Mouse (Mus musculus): Measurements from ENCODE around the gene Napsa. TPM values are rescaled to one million over a fixed set of nuclear protein-coding genes. Genes with fewer than 3 reads are reported as not detected.

The Napsa gene
- total RNA-seq (2014; rRNA removed) (not detected in 2 replicates), polyA plus RNA-seq (2015; fragmentation: Nextera tagmentation; extraction: Ambion mirVana) (0.79 and 0.82 TPM in 2 replicates)

DNA sequence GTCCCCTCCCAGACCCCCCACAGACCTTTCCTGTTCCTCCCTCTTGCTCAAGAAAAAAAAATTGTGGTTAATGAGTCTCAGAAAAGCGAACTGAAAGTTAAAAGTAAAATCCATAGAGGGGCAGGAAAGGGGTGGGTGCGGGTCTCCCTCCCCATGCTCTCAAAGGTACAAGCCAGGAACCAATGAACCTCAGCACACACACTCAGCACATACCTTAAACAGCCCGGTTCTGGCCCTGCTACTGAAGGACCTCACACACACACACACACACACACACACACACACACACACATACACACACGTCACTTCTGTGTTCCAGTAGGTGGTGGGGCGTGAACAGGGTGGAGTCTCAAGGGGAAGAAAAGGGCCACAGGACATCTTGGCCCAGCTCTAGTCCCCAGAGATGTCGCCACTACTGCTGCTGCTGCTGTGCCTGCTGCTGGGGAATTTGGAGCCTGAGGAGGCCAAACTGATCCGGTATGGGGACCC is at the start of gene Napsa:
TSS of gene Napsa (plus strand) at position 168 of the 489 bp plus-strand sequence.
- Histone ChIP-seq H3K4me3 (ENCODE audit: low read depth, low read length) (no peak within 1 kb of the TSS), H3K27ac (ENCODE audit: low read depth, low read length) (no peak within 1 kb of the TSS), H3K27me3 (ENCODE audit: insufficient read depth, low read length) (no peaks in the 10 kb centered on the region), H3K4me2 (ENCODE audit: low read depth, low read length, poor library complexity, severe bottlenecking) (no peak within 1 kb of the TSS), H3K9ac (replicated peaks; ENCODE audit: low read length, poor library complexity, severe bottlenecking) (no peak within 1 kb of the TSS), H3K9me3 (ENCODE audit: low read length) (no peaks in the 10 kb centered on the region), H3K36me3 (ENCODE audit: insufficient read depth, low read length) (no peaks in the 10 kb centered on the region), H3K4me1 (ENCODE audit: insufficient read depth, low read length) (no peaks in the 10 kb centered on the region)
- ATAC-seq (ENCODE audit: low FRiP score) (no peak), DNase-seq (ENCODE audit: low spot score) (no peak)
- WGBS, result 36% methylated on average over 7 of the region's 7 CpGs
- TF ChIP-seq CTCF (IDR thresholded peaks at IDR 0.05), result no peak

DNA sequence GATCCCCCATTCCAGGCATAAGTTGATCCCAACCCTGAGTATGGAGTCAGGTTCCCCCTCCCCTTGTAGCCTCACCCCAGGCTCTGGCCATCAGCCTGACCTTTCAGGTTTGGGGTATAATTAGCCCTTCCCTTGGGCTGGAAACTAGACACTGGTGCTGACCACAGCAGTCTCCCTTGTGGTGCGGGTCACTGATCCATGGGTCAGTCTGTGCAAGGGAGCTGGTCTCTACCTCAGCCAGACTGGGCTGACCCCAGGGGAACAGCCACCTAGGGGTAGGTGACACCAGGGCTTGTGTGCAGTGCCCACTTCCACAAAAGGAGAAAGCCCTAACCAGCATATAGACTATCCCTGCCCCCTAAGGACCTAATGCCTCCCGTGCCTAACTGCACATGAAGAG is 49.1 kb upstream of the Napsa start:
- H3K27me3 ChIP-seq (ENCODE audit: insufficient read depth, low read length), result 0 out of 2 replicates have a peak, but pooled peaks cover 13% of the 10 kb centered on the region
- no peak overlapping the region for H3K4me2 ChIP-seq (ENCODE audit: low read depth, low read length, poor library complexity, severe bottlenecking)
- H3K4me1 ChIP-seq (ENCODE audit: insufficient read depth, low read length), result peaks cover 4% of the 10 kb centered on the region; the same call in 1 of the 2 replicates
- H3K9ac ChIP-seq (replicated peaks; ENCODE audit: low read length, poor library complexity, severe bottlenecking), result no peak overlapping the region
- no peak overlapping the region for H3K27ac ChIP-seq (ENCODE audit: low read depth, low read length)
- no peak for TF ChIP-seq CTCF (IDR thresholded peaks at IDR 0.05)
- no peaks in the 10 kb centered on the region for H3K9me3 ChIP-seq (ENCODE audit: low read length)
- WGBS, result 91% methylated on average over 2 of the region's 2 CpGs
- ATAC-seq (ENCODE audit: low FRiP score) (no peak), DNase-seq (ENCODE audit: low spot score) (no peak)
- no peaks in the 10 kb centered on the region for H3K36me3 ChIP-seq (ENCODE audit: insufficient read depth, low read length)
- H3K4me3 ChIP-seq (ENCODE audit: low read depth, low read length), result no peak overlapping the region

DNA sequence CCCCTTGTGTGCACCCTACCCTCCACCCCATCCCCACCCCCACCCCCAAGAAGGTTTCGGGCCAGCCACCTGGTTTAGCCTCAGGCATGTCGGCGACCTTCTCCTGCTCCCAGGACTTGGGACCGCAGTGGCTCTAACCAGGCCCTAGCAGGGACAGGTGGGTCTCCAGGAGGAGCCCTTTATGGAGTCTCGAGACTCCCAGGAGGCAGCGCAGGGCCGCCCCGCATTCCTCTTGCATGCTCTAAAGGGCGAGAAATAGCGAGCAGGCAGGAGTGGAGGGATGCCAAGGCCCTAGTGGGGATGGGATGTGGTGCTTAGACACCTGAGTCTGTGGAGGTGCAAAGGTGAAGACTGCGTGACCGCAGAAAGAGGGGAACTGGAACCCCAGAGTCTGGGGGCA is 47.7 kb upstream of the Napsa start, which contains the start of gene Mybpc2:
TSS of gene Mybpc2 (minus strand) at position 155 of the 400 bp plus-strand sequence.
- Histone ChIP-seq H3K9ac (replicated peaks; ENCODE audit: low read length, poor library complexity, severe bottlenecking) (no peak within 1 kb of the TSS), H3K36me3 (ENCODE audit: insufficient read depth, low read length) (no peaks in the 10 kb centered on the region), H3K9me3 (ENCODE audit: low read length) (no peaks in the 10 kb centered on the region), H3K27me3 (ENCODE audit: insufficient read depth, low read length) (0 out of 2 replicates have a peak, but pooled peaks cover 13% of the 10 kb centered on the region), H3K4me1 (ENCODE audit: insufficient read depth, low read length) (peaks cover 4% of the 10 kb centered on the region; the same call in 1 of the 2 replicates), H3K4me2 (ENCODE audit: low read depth, low read length, poor library complexity, severe bottlenecking) (peak within 1 kb of the TSS; percentile 20; the same call in 1 of the 2 replicates), H3K27ac (ENCODE audit: low read depth, low read length) (no peak within 1 kb of the TSS), H3K4me3 (ENCODE audit: low read depth, low read length) (no peak within 1 kb of the TSS)
- ATAC-seq (ENCODE audit: low FRiP score) (no peak), DNase-seq (ENCODE audit: low spot score) (no peak)
- 45% methylated on average over 12 of the region's 12 CpGs for WGBS
- no peak for TF ChIP-seq CTCF (IDR thresholded peaks at IDR 0.05)

DNA sequence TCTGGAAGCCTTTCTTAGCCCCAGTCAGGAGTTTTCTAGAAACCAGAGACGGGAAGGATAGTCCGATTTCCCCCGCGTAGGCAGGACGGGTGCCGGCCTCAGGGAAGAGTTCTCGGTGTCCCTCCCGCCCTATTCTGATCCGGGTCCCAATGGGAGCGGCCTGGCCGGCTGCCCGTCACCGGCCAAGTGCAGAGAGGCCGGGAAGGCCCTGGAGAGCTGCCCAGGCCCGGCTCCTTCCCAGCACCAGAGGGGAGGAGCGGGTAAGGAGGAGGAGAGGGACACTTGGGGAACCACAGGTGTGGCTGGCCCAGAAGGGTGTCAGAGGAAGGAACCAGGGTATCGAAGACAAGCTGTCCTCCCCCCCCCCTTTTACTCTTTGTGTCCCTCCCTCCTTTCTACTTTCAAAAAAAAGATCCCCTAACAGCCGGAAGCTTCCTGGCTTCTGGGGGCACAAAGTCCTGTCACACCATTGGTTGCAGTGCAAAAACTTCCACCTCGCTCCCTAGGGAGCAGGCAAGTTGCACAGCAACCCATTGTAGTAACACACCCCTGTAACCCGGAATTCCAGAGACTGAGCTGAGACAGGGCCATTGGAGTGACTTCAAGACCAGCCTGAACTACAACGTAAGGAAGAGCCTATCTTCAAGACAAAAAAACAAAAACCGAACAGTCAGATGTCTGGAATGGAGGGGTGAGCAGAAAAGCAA is 46.9 kb upstream of the Napsa start:
- Histone ChIP-seq H3K27me3 (ENCODE audit: insufficient read depth, low read length) (0 out of 2 replicates have a peak, but pooled peaks cover 13% of the 10 kb centered on the region), H3K4me1 (ENCODE audit: insufficient read depth, low read length) (peaks cover 4% of the 10 kb centered on the region; the same call in 1 of the 2 replicates), H3K36me3 (ENCODE audit: insufficient read depth, low read length) (no peaks in the 10 kb centered on the region), H3K9ac (replicated peaks; ENCODE audit: low read length, poor library complexity, severe bottlenecking) (no peak overlapping the region), H3K9me3 (ENCODE audit: low read length) (no peaks in the 10 kb centered on the region), H3K4me2 (ENCODE audit: low read depth, low read length, poor library complexity, severe bottlenecking) (peak overlapping the region; percentile 20; the same call in 1 of the 2 replicates), H3K27ac (ENCODE audit: low read depth, low read length) (no peak overlapping the region), H3K4me3 (ENCODE audit: low read depth, low read length) (no peak overlapping the region)
- DNase-seq (ENCODE audit: low spot score), result peak; percentile 53
- ATAC-seq (ENCODE audit: low FRiP score), result no peak
- WGBS, result 11% methylated on average over 22 of the region's 22 CpGs
- TF ChIP-seq CTCF (IDR thresholded peaks at IDR 0.05), result no peak

DNA sequence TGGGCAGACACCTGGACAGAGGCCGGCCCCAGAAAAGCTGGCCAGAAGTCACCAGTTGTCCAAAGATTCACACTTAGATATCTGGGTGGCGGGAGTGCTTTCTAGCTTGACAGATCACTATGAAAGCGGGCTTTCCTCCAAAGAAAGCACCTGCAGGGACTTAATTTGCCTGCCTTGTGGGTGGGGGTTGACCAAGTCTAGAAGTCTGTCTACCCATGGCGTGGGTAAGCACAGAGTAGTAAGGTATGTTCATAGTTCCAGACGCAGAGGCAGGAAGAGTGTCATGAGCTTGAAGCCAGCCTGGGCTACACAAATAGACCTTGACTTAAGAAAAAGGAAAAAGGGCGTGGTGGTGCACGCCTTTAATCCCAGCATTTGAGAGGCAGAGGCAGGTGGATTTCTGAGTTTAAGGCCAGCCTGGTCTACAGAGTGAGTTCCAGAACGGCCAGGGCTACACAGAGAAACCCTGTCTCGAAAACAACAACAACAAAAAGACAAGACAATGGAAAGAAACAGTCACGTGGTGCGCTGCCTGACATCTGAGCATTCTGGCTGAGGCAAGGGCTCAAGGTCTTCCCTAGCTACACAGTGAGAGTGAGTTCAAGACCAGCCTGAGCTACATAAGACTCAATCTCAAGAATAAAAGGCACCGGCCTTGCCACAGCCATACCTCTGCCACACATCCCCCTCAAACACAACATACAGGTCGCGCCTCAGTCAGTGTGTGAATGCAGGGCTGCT is 45.6 kb upstream of the Napsa start:
- DNase-seq (ENCODE audit: low spot score), result no peak
- no peak for TF ChIP-seq CTCF (IDR thresholded peaks at IDR 0.05)
- Histone ChIP-seq H3K9me3 (ENCODE audit: low read length) (no peaks in the 10 kb centered on the region), H3K9ac (replicated peaks; ENCODE audit: low read length, poor library complexity, severe bottlenecking) (no peak overlapping the region), H3K27me3 (ENCODE audit: insufficient read depth, low read length) (0 out of 2 replicates have a peak, but pooled peaks cover 13% of the 10 kb centered on the region), H3K4me3 (ENCODE audit: low read depth, low read length) (no peak overlapping the region), H3K36me3 (ENCODE audit: insufficient read depth, low read length) (no peaks in the 10 kb centered on the region), H3K27ac (ENCODE audit: low read depth, low read length) (no peak overlapping the region), H3K4me2 (ENCODE audit: low read depth, low read length, poor library complexity, severe bottlenecking) (no peak overlapping the region), H3K4me1 (ENCODE audit: insufficient read depth, low read length) (peaks cover 2% of the 10 kb centered on the region; the same call in 1 of the 2 replicates)
- no peak for ATAC-seq (ENCODE audit: low FRiP score)
- 87% methylated on average over 14 of the region's 14 CpGs for WGBS

All from midbrain, postnatal 0 days (tissue).